Mouse (Mus musculus): ENCODE measurements around the gene Flywch1.

DNA sequence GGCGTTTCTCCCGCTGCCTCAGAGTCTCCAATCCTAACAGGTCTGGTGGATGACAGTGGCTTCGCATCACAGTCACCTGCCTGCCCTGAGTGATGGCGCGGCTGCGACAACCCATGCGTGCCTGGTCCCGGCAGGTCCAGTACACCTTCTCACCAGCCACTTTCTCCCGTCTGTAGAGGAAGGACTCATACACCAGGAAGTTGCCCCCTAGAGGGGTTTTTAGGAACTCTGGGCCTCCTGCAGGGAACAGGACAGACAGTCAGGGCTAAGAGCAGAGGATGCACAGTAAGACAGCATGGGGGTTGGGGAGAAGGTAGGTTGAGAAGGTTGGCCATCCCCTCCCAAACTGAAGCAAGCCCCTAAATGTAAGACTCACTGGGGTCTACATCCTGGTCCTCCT lies 11.2 kb downstream of the Flywch1 start:
- no peak for TF ChIP-seq POLR2A (IDR thresholded peaks at IDR 0.05; ENCODE audit: borderline replicate concordance, insufficient read depth, low read length)
- no peak for TF ChIP-seq CTCF (IDR thresholded peaks at IDR 0.05; ENCODE audit: borderline replicate concordance, insufficient read depth, low read depth, low read length)

All from cerebellum, adult 2 months (tissue).